Mouse (Mus musculus): ENCODE results near the gene Ptpre.

DNA sequence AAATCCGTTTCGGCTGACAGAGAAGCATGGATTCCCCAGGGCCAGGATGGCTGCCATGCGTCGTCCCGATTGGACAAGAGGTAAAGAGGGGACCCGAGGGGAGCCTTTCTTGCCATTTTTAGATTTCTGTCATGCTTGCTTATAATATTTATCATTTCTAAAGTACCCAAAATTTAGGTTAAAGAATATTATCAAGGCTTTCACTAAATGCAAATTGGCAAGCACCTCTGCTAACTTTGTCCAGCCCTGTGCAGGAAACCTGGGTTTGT lies 68.5 kb downstream of the Ptpre start:
- TF ChIP-seq CTCF (IDR thresholded peaks at IDR 0.05; ENCODE audit: borderline replicate concordance, insufficient read depth, low read depth, low read length) = no peak
- TF ChIP-seq POLR2A (IDR thresholded peaks at IDR 0.05; ENCODE audit: borderline replicate concordance, insufficient read depth, low read length) = no peak
